Comparison of ENCODE assay signal across 8 mouse cellular contexts in genomic region chr5:74064844-74065243, GRCm38 (mm10). TPM values are rescaled to one million over a fixed set of nuclear protein-coding genes. Genes with fewer than 3 reads are reported as not detected.
DNase-seq lines count a peak whose midpoint lies in the region; ATAC-seq and TF ChIP-seq lines count a peak whose summit lies in the region.

No protein-coding gene starts in this region.

- 33% methylated on average over 7 of the region's 7 CpGs for WGBS in heart, adult 2 months
- 70% methylated on average over 7 of the region's 7 CpGs for WGBS in limb, embryonic 15.5 days

- 0 out of 2 replicates have a peak overlapping the region, but pooled peaks have one; percentile 24 for H3K4me2 ChIP-seq in limb, embryonic 15.5 days

- peaks cover 4% of the 10 kb centered on the region for H3K79me2 ChIP-seq in heart, adult 2 months (replicated peaks; ENCODE audit: control insufficient read depth, insufficient read depth, low read length)

- H3K36me3 ChIP-seq in heart, adult 2 months (ENCODE audit: control insufficient read depth, insufficient read depth, low read length), result peaks cover 14% of the 10 kb centered on the region
- H3K36me3 ChIP-seq in limb, embryonic 15.5 days, result no peaks in the 10 kb centered on the region

- ATAC-seq in common myeloid progenitor, adult 5-6 weeks (replicated peaks; ENCODE audit: low read depth, poor library complexity, severe bottlenecking), result peak; percentile 33
- ATAC-seq in limb, embryonic 15.5 days (ENCODE audit: insufficient number of reproducible peaks, low FRiP score, low TSS enrichment, low read depth), result no peak

- no peak for TF ChIP-seq CTCF in heart, adult 2 months (IDR thresholded peaks at IDR 0.05)

- no peaks in the 10 kb centered on the region for H3K27me3 ChIP-seq in heart, adult 2 months (ENCODE audit: control insufficient read depth, insufficient read depth, low read length)
- H3K27me3 ChIP-seq in limb, embryonic 15.5 days, result no peaks in the 10 kb centered on the region

- no peak overlapping the region for H3K9ac ChIP-seq in heart, adult 2 months (ENCODE audit: low read depth, low read length)
- 0 out of 2 replicates have a peak overlapping the region, but pooled peaks have one; percentile 8 for H3K9ac ChIP-seq in limb, embryonic 15.5 days

- H3K4me3 ChIP-seq in heart, adult 2 months, result no peak overlapping the region
- H3K4me3 ChIP-seq in limb, embryonic 15.5 days, result 0 out of 2 replicates have a peak overlapping the region, but pooled peaks have one; percentile 1

- DNase-seq in heart, adult 2 months, result no peak
- no peak for DNase-seq in heart, postnatal 10 days
- peak; percentile 51 for DNase-seq in 3T3-L1 (ENCODE audit: low read depth, low spot score)
- no peak for DNase-seq in urinary bladder, adult 18-20 months (ENCODE audit: low spot score in 2 of 2)
- DNase-seq in left cerebral cortex, postnatal 14 days (ENCODE audit: low spot score in 2 of 2), result no peak
- no peak for DNase-seq in kidney, adult 9 months

- H3K4me1 ChIP-seq in heart, adult 2 months (ENCODE audit: control insufficient read depth, insufficient read depth, low read length), result peaks cover 23% of the 10 kb centered on the region
- H3K4me1 ChIP-seq in limb, embryonic 15.5 days, result peaks cover 53% of the 10 kb centered on the region

- intact Hi-C loops in heart, adult 2 months (cut with DNase I), result loop anchor here (5.0 to 10.0 kb wide), 5 partner anchors 73 to 470 kb away; partner anchors contain the start of genes Fip1l1 and Scfd2
- intact Hi-C loops in heart, postnatal 10 days (cut with DNase I), result no loop called here
- intact Hi-C loops in left cerebral cortex, postnatal 14 days (cut with DNase I), result loop anchor here (5.0 kb wide), 2 partner anchors 208 to 212 kb away; no protein-coding TSS in a partner anchor

- H3K9me3 ChIP-seq in limb, embryonic 15.5 days, result no peaks in the 10 kb centered on the region

- TF ChIP-seq POLR2A in heart, adult 2 months (IDR thresholded peaks at IDR 0.05; ENCODE audit: insufficient read depth, low read depth, low read length), result no peak

- H3K27ac ChIP-seq in heart, adult 2 months, result peak overlapping the region; percentile 20
- H3K27ac ChIP-seq in limb, embryonic 15.5 days, result no peak overlapping the region

- TF ChIP-seq EP300 in heart, adult 2 months (IDR thresholded peaks at IDR 0.05; ENCODE audit: insufficient read depth, low read depth, low read length), result no peak

RNA-seq across cellular contexts. Expression of gene Usp46, which starts 3.4 kb away (rescaled TPM):
- total RNA-seq in heart, adult 2 months (2021), result 10 to 100 TPM; 35.8 to 37.1 TPM
- polyA plus RNA-seq in heart, adult 2 months (2012; rRNA removed), result 6.4 and 15.8 TPM in 2 replicates
- total RNA-seq in heart, postnatal 10 days (2021), result 10 to 100 TPM; 47.1 to 50.5 TPM
- total RNA-seq in common myeloid progenitor, adult 5-6 weeks (2017), result 10.5 and 15.0 TPM in 2 replicates
- 30.3 and 37.0 TPM in 2 replicates for polyA plus RNA-seq in limb, embryonic 15.5 days (2015; fragmentation: Nextera tagmentation; extraction: Ambion mirVana)
- total RNA-seq in left cerebral cortex, postnatal 14 days (2021), result 100 to 1,000 TPM; 155 TPM
